Mouse (Mus musculus) cerebral cortex, adult 2 months (tissue): ENCODE measurements around the gene Tnik.

Source experiments
- WGBS: fragments of 180-500 bp; shearing (Covaris S2); methylation state at CpG from one replicate; pipeline ENCODE4 v1.1.7; 2018; 5-methylcytosine and 5-hydroxymethylcytosine counted together

Gene Tnik

GRCm38 (mm10) chr3:28718521-28718920 lies 455.5 kb downstream of the Tnik start:
- WGBS, result 87% methylated on average over 2 of the region's 2 CpGs

- 52% methylated on average over 5 of the region's 5 CpGs for WGBS
Measured at GRCm38 (mm10) chr3:28721218-28721617, 458.2 kb downstream of the Tnik start.

- WGBS, result 76% methylated on average over 7 of the region's 7 CpGs
Measured at GRCm38 (mm10) chr3:28721838-28722237, 458.8 kb downstream of the Tnik start.

GRCm38 (mm10) chr3:28723534-28723933 lies 460.5 kb downstream of the Tnik start:
- WGBS, result 74% methylated on average over 6 of the region's 6 CpGs

- 96% methylated on average over 13 of the region's 13 CpGs for WGBS
Measured at GRCm38 (mm10) chr3:28725203-28725602, 462.2 kb downstream of the Tnik start.
